Mouse (Mus musculus) small intestine, adult 2 months (tissue): Measurements from ENCODE around the gene Baiap2.

Experiments used
- CTCF ChIP-seq: fragments of 200-500 bp; IDR thresholded peaks from 2 replicates; pipeline ENCODE4 v1.5.1; 2012; ENCODE audit warnings: low read depth, mild to moderate bottlenecking, control low read depth, inconsistent platforms, low read length, moderate library complexity, mixed read lengths; ENCODE audit not compliant: insufficient replicate concordance, insufficient read length; ENCODE audit errors: extremely low read depth
- POLR2A ChIP-seq: fragments of 200-500 bp; IDR thresholded peaks from 2 replicates; pipeline ENCODE4 v1.6.1; 2012; ENCODE audit warnings: low read depth, mild to moderate bottlenecking, control low read depth, inconsistent platforms, low read length, moderate library complexity

DNA sequence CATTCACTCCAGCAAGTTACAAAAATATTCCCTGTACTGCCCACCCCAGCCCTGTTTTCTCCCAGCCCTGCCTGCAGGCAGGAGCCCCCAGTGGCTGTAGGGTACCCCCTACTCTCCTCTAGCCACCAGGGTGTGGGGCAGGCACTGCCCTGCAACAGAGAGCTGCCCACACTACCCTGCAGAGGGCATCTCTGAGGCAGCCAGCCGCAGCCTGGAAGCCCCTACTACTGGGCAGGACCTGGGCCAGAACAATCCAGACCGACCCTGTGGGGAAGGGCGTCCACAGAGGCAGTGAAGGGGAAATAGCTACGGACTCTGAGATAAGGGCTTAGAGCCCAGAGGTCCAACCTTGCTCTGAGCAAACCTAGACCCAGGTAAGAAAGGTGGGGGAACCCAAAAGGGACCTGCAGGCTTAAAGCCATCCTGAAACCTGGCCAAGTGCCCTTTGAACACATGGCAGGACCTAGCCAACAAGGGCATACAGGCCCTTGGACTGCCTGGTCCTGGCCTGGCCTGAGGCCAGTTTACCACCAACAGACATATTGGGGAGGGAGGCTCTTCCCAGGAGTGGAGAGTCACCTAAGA lies 65.0 kb downstream of the Baiap2 start:
- TF ChIP-seq CTCF (no peak), POLR2A (no peak)
